23 mouse cellular contexts compared by ENCODE assay signal in the genomic region with DNA sequence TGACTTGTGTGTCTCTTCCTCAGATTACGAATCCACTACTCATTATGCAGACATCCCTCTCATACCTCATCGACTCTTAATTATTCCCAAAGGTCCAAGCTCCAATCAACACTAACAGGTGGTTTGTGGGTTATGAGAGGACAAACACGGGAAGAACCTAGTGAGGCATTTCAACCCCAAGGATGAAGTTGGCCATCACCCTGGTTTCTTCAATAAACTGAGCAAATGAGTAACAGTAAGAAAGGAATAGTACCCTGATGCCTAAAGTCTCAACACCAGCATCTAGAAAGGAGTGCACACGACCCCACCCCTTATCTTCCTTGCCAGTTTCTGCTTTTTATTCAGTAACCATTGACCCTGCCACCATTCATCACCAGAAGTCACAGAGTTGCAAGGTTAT. TPM values are rescaled to one million over a fixed set of nuclear protein-coding genes. Genes with fewer than 3 reads are reported as not detected.
"Had no signal": no experiment of that assay in that cellular context is flagged by ENCODE, and none has a peak within 500 bp of the region (broad histone marks: within the 10 kb centered on the region; RNA-seq: fewer than 3 reads in every experiment).

No protein-coding gene starts in this region.

- ATAC-seq: inflammation-experienced regulatory T-cells, adult 6 months; intestine, postnatal 0 days; liver, postnatal 0 days; lung, postnatal 0 days; midbrain, embryonic 15.5 days had no signal

- H3K36me3 ChIP-seq: limb, embryonic 12.5 days; limb, embryonic 15.5 days; midbrain, embryonic 12.5 days; midbrain, embryonic 15.5 days; neural tube, embryonic 12.5 days; neural tube, embryonic 15.5 days had no signal

- H3K9me3 ChIP-seq: limb, embryonic 12.5 days; limb, embryonic 15.5 days; midbrain, embryonic 12.5 days; midbrain, embryonic 15.5 days; neural tube, embryonic 12.5 days; neural tube, embryonic 15.5 days had no signal

- H3K4me3 ChIP-seq: limb, embryonic 12.5 days; limb, embryonic 15.5 days; midbrain, embryonic 12.5 days; midbrain, embryonic 15.5 days; neural tube, embryonic 12.5 days; neural tube, embryonic 15.5 days had no signal

- H3K27ac ChIP-seq: limb, embryonic 12.5 days; limb, embryonic 15.5 days; liver, embryonic 14.5 days; macrophage; midbrain, embryonic 12.5 days; midbrain, embryonic 15.5 days; neural tube, embryonic 12.5 days; neural tube, embryonic 15.5 days; stomach, postnatal 0 days had no signal

- H3K9ac ChIP-seq: limb, embryonic 12.5 days; limb, embryonic 15.5 days; liver, embryonic 14.5 days; liver, postnatal 0 days; lung, embryonic 14.5 days; midbrain, embryonic 12.5 days; midbrain, embryonic 15.5 days; neural tube, embryonic 12.5 days; neural tube, embryonic 15.5 days had no signal

- DNase-seq: left cerebral cortex, postnatal 4 days; liver, postnatal 0 days; lung, embryonic 14.5 days; right cerebral cortex, adult 18-20 months; right cerebral cortex, postnatal 14 days; right cerebral cortex, postnatal 4 days; thymus, adult 2 months; thymus, postnatal 14 days; thymus, postnatal 4 days had no signal

- H3K4me2 ChIP-seq: limb, embryonic 12.5 days; limb, embryonic 15.5 days; liver, embryonic 11.5 days; lung, embryonic 14.5 days; midbrain, embryonic 12.5 days; midbrain, embryonic 15.5 days; neural tube, embryonic 12.5 days; neural tube, embryonic 15.5 days had no signal

- H3K27me3 ChIP-seq: limb, embryonic 12.5 days; limb, embryonic 15.5 days; midbrain, embryonic 12.5 days; midbrain, embryonic 15.5 days; neural tube, embryonic 12.5 days; neural tube, embryonic 15.5 days had no signal

- H3K4me1 ChIP-seq: limb, embryonic 12.5 days; limb, embryonic 15.5 days; midbrain, embryonic 12.5 days; midbrain, embryonic 15.5 days; neural tube, embryonic 12.5 days; neural tube, embryonic 15.5 days had no signal

RNA-seq across cellular contexts. Expression of a gene that starts 47.7 kb away (rescaled TPM):
- polyA plus RNA-seq: inflammation-experienced regulatory T-cells, adult 6 months; intestine, postnatal 0 days; limb, embryonic 12.5 days; limb, embryonic 15.5 days; liver, embryonic 11.5 days; liver, embryonic 14.5 days; liver, postnatal 0 days; lung, embryonic 14.5 days; lung, postnatal 0 days; macrophage; midbrain, embryonic 12.5 days; midbrain, embryonic 15.5 days; neural tube, embryonic 12.5 days; neural tube, embryonic 15.5 days; stomach, embryonic 14.5 days; stomach, postnatal 0 days; thymus, adult 2 months had no signal
